Mouse (Mus musculus) embryonic fibroblast, embryonic 13.5 days (primary cell): ENCODE results near the gene Slc5a4a.

Source experiments
- CTCF ChIP-seq: IDR thresholded peaks from 2 replicates; pipeline ENCODE4 v1.5.1; 2011; ENCODE audit warnings: mild to moderate bottlenecking, control low read depth, low read length, moderate library complexity, borderline replicate concordance; ENCODE audit not compliant: insufficient read depth
- POLR2A ChIP-seq: IDR thresholded peaks from 2 replicates; pipeline ENCODE4 v1.6.1; 2011; ENCODE audit warnings: low read depth, mild to moderate bottlenecking, control low read depth, low read length, moderate library complexity

GRCm38 (mm10) chr10:76118741-76119140 is 28.5 kb upstream of the Slc5a4a start:
- no peak for TF ChIP-seq CTCF
- TF ChIP-seq POLR2A: no peak
